Mouse (Mus musculus) neural tube, postnatal 0 days (tissue): ENCODE measurements around the gene Krt71. TPM values are rescaled to one million over a fixed set of nuclear protein-coding genes. Genes with fewer than 3 reads are reported as not detected.

Experiments used
- microRNA-seq: library from miRNA; unstranded; fragments of <30 nt; microRNA quantifications from one replicate; pipeline ENCODE4, GENCODE M21; 2016
- polyA plus RNA-seq: library from polyadenylated mRNA; unstranded; fragments of >200 nt; fragmentation: Nextera tagmentation; extraction: Ambion mirVana; gene quantifications from 2 replicates; pipeline ENCODE4 v1.2.1, GENCODE M21; 2015

Krt71 gene
- polyA plus RNA-seq, result 0.64 and 0.95 TPM in 2 replicates

DNA sequence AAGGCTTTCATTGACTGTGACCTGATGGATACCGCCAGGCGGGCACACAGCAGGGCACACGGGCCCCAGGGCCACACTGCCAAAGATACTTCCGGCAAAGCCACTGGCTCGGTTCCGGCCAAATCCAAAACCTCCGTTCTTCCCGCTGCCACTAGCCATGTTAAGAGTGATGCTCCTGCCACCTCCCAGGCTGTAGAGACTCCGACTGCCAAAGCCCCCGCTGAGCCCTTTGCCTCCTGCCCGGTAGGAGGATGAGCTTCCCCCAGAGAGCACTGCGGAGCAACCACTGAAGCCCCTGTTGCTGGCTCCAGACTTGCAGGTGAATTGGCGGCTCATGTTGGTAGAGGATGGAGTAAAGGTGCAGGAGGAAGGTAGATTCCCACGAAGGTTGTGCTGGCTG is at the start of gene Krt71:
Krt71 (minus strand) TSS at position 399 of the 400 bp plus-strand sequence.

DNA sequence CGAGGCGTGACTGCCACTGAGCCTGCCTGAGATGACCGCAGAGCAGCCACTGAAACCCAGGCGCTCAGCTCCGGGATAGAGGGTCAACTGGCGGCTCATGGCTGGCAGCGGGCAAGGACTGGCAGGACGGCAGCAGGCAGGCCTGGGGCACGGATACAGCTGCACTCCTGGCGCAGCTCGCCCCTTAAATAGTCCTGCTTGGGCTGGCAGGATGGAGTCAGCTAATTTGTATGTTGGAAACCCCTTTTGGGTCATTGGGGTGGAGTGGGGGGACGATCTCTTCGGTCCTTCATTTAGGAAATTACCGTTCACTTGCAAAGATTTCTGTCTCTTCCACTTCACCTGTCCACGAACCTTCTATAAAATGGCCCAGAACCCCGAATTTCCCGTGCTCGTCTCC is 43.5 kb upstream of the Krt71 start, which contains the start of gene Krt72:
Krt72 (minus strand) TSS at position 101 of the 400 bp plus-strand sequence.

DNA sequence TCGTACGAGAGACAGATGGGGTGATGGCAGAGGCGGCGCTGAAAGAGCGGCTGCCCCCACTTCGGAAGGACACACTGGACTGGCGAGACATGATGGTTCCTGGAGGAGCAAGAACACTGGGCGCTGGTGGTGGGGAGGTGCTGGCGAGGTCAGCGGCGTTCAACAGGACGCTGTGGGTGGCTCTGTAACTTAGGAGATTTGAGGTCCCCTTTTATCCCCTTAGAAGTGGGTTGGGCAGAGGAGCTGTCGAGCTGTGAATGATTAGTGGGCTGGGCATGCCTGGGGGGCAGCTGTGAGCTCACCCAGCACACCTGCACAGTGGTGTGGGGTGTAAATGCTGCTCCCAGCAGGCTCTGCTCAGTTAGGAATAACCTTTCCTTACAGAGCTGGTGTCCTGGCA is 30.2 kb downstream of the Krt71 start, which contains the start of gene Krt5:
Krt5 (minus strand) TSS at position 179 of the 400 bp plus-strand sequence.

DNA sequence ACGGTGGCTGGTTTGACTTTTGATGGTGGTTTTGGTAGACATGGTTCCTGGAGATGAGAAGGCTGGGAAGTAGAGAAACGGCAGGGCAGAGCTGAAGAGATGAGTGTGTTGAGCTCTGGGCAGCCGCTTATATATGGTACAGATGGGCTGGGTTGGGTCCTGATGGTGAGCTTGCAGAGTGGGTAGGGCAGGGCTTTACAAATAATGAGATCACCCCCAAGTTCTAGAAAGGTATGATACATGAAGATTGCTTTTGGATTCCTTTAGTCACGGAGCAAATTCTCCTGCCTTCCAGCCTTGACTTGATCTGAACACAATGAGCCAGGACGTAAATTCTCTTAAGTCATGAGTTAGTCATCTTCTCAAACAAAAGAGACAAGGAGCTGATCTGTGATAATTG is 48.7 kb downstream of the Krt71 start, which contains the start of gene Krt6a:
Krt6a (minus strand) TSS at position 101 of the 400 bp plus-strand sequence.

Small RNAs within 50 kb of the gene (microRNA-seq; reads per million reads assigned to microRNA genes)
- gene Gm44323, result not detected
- gene Gm44342, result not detected

Other genes starting within 250 kb of the Krt71 start
- 0.45 and 0.79 TPM in 2 replicates for gene Gm49425, start 225.8 kb downstream of the Krt71 start, polyA plus RNA-seq
- gene Krt84, start 210.3 kb downstream of the Krt71 start, polyA plus RNA-seq, result 0.05 TPM in 1 of 2 replicates, not detected in the other
- not detected in 2 replicates for gene Krt82, start 192.4 kb downstream of the Krt71 start, polyA plus RNA-seq
- gene Krt90, start 180.2 kb downstream of the Krt71 start, polyA plus RNA-seq, result 0.11 and 0.28 TPM in 2 replicates
- 0.24 and 0.31 TPM in 2 replicates for gene Krt75, start 169.2 kb downstream of the Krt71 start, polyA plus RNA-seq
- not detected in 2 replicates for gene Gm5414, start 114.9 kb downstream of the Krt71 start, polyA plus RNA-seq
- not detected in 2 replicates for gene Gm5478, start 95.7 kb downstream of the Krt71 start, polyA plus RNA-seq
- not detected in 2 replicates for gene Krt6b, start 62.8 kb downstream of the Krt71 start, polyA plus RNA-seq
- not detected in 2 replicates for gene Krt6a, start 48.8 kb downstream of the Krt71 start, polyA plus RNA-seq
- 0.12 and 0.17 TPM in 2 replicates for gene Krt5, start 30.2 kb downstream of the Krt71 start, polyA plus RNA-seq
- gene Krt72, start 43.4 kb upstream of the Krt71 start, polyA plus RNA-seq, result not detected in 2 replicates
- gene Krt73, start 59.2 kb upstream of the Krt71 start, polyA plus RNA-seq, result 0.37 and 0.65 TPM in 2 replicates
- gene Krt2, start 75.1 kb upstream of the Krt71 start, polyA plus RNA-seq, result 0.12 and 0.17 TPM in 2 replicates
- 20.8 and 23.0 TPM in 2 replicates for gene Krt1, start 107.7 kb upstream of the Krt71 start, polyA plus RNA-seq
- 0.47 and 0.89 TPM in 2 replicates for gene Krt77, start 126.6 kb upstream of the Krt71 start, polyA plus RNA-seq
- not detected in 2 replicates for gene Krt76, start 149.8 kb upstream of the Krt71 start, polyA plus RNA-seq
- not detected in 2 replicates for gene Krt4, start 181.6 kb upstream of the Krt71 start, polyA plus RNA-seq
- gene Krt79, start 197.2 kb upstream of the Krt71 start, polyA plus RNA-seq, result 0.28 and 0.32 TPM in 2 replicates
- not detected in 2 replicates for gene Krt78, start 211.2 kb upstream of the Krt71 start, polyA plus RNA-seq